In genomic region chr9:83043790-83044189, GRCm38 (mm10) we compare ENCODE assay signal across 18 mouse cellular contexts.
A peak's percentile ranks its signal among the peaks of the same experiment; 100 is the strongest.
DNase-seq lines count a peak whose midpoint lies in the region; ATAC-seq and TF ChIP-seq lines count a peak whose summit lies in the region.
"Had no signal": no experiment of that assay in that cellular context is flagged by ENCODE, and none has a peak within 500 bp of the region (broad histone marks: within the 10 kb centered on the region; RNA-seq: fewer than 3 reads in every experiment).

No protein-coding gene starts in this region.

- no peak for TF ChIP-seq CTCF in CH12.LX (conservative IDR thresholded peaks at IDR 0.05 in 1 of 2, IDR thresholded peaks at IDR 0.05 in 1 of 2; ENCODE audit: low read depth in 2 of 2, low read length in 2 of 2)
- no peak for TF ChIP-seq CTCF in cerebellum, adult 2 months (IDR thresholded peaks at IDR 0.05; ENCODE audit: borderline replicate concordance, insufficient read depth, low read depth, low read length)

- no peak for TF ChIP-seq RAD21 in CH12.LX (IDR thresholded peaks at IDR 0.05; ENCODE audit: low read depth, low read length)

- H3K79me2 ChIP-seq in CH12.LX (replicated peaks; ENCODE audit: control insufficient read depth, extremely low read depth, insufficient read depth, poor library complexity, severe bottlenecking): no peaks in the 10 kb centered on the region

- H3K9me3 ChIP-seq in midbrain, embryonic 11.5 days (ENCODE audit: control insufficient read depth, low read length): no peaks in the 10 kb centered on the region
- no peaks in the 10 kb centered on the region for H3K9me3 ChIP-seq in midbrain, embryonic 15.5 days
- no peaks in the 10 kb centered on the region for H3K9me3 ChIP-seq in CH12.LX (replicated peaks; ENCODE audit: low read length)
- H3K9me3 ChIP-seq: G1E had no signal

- TF ChIP-seq POLR2A in CH12.LX (IDR thresholded peaks at IDR 0.05; ENCODE audit: low read depth, low read length): no peak
- no peak for TF ChIP-seq POLR2A in cerebellum, adult 2 months (IDR thresholded peaks at IDR 0.05; ENCODE audit: borderline replicate concordance, insufficient read depth, low read length)

- ATAC-seq in midbrain, embryonic 11.5 days (ENCODE audit: low FRiP score): no peak
- no peak for ATAC-seq in midbrain, embryonic 15.5 days (replicated peaks)
- ATAC-seq: activated CD4-positive, CD25-positive, alpha-beta regulatory T cell, adult 4 months; CD4-positive, CD25-positive, alpha-beta regulatory T cell, adult 4 months; Patski had no signal

- H3K4me3 ChIP-seq in midbrain, embryonic 11.5 days (ENCODE audit: low read depth, low read length): no peak overlapping the region
- H3K4me3 ChIP-seq in midbrain, embryonic 15.5 days: no peak overlapping the region
- no peak overlapping the region for H3K4me3 ChIP-seq in CH12.LX (replicated peaks in 1 of 3; ENCODE audit: low read depth in 2 of 3, low read length in 2 of 3, poor library complexity in 1 of 3)
- no peak overlapping the region for H3K4me3 ChIP-seq in cerebellum, adult 2 months (replicated peaks; ENCODE audit: insufficient read depth, low read depth, low read length)

- no peaks in the 10 kb centered on the region for H3K36me3 ChIP-seq in midbrain, embryonic 11.5 days (ENCODE audit: control insufficient read depth, insufficient read depth, low read length)
- no peaks in the 10 kb centered on the region for H3K36me3 ChIP-seq in midbrain, embryonic 15.5 days (replicated peaks)
- H3K36me3 ChIP-seq in CH12.LX (replicated peaks in 1 of 2; ENCODE audit: control insufficient read depth in 1 of 2, insufficient read depth in 1 of 2, low read length in 1 of 2): no peaks in the 10 kb centered on the region
- H3K36me3 ChIP-seq: G1E had no signal

- no peak overlapping the region for H3K4me2 ChIP-seq in midbrain, embryonic 11.5 days
- H3K4me2 ChIP-seq in midbrain, embryonic 15.5 days: no peak overlapping the region
- peak overlapping the region; percentile 59 for H3K4me2 ChIP-seq in CH12.LX (ENCODE audit: insufficient read depth, low read depth, poor library complexity, severe bottlenecking)

- DNase-seq in midbrain, embryonic 11.5 days (ENCODE audit: low spot score, missing footprints): peak; percentile 17
- peak; percentile 49 for DNase-seq in CH12.LX (ENCODE audit: extremely low read depth)
- DNase-seq in cerebellum, adult 2 months: no peak
- DNase-seq: adrenal gland, adult 2 months; adrenal gland, adult 8-10 months; adrenal gland, postnatal 10 days; adrenal gland, postnatal 14 days; adrenal gland, postnatal 25 days; adrenal gland, postnatal 36 days; cerebellum, adult 11 months; cerebellum, adult 11-12 months; cerebellum, adult 18-20 months; cerebellum, adult 8-10 months had no signal

- H3K27ac ChIP-seq in midbrain, embryonic 11.5 days (ENCODE audit: low read depth, low read length): no peak overlapping the region
- H3K27ac ChIP-seq in midbrain, embryonic 15.5 days: no peak overlapping the region
- no peak overlapping the region for H3K27ac ChIP-seq in CH12.LX (ENCODE audit: insufficient read depth, low read depth)
- no peak overlapping the region for H3K27ac ChIP-seq in cerebellum, adult 2 months (ENCODE audit: insufficient read depth, low read length)

- peak; percentile 56; the same call in 1 of the 2 replicates for TF ChIP-seq EP300 in CH12.LX (IDR thresholded peaks at IDR 0.05; ENCODE audit: low read length)

- no peaks in the 10 kb centered on the region for H3K27me3 ChIP-seq in midbrain, embryonic 11.5 days (ENCODE audit: control insufficient read depth, insufficient read depth, low read length)
- no peaks in the 10 kb centered on the region for H3K27me3 ChIP-seq in midbrain, embryonic 15.5 days (replicated peaks)
- H3K27me3 ChIP-seq in CH12.LX (replicated peaks): no peaks in the 10 kb centered on the region
- no peaks in the 10 kb centered on the region for H3K27me3 ChIP-seq in cerebellum, adult 2 months (ENCODE audit: control insufficient read depth, insufficient read depth, low read length)
- H3K27me3 ChIP-seq: Patski had no signal

- in situ Hi-C loops in CH12.LX (cut with MboI; ENCODE audit: low pct_ligation_motif_present, low pct_unique_long_range_greater_than_20kb, low sequenced_read_pairs): no loop called here

- H3K9ac ChIP-seq in midbrain, embryonic 11.5 days (ENCODE audit: low read length): no peak overlapping the region
- H3K9ac ChIP-seq in midbrain, embryonic 15.5 days: no peak overlapping the region
- H3K9ac ChIP-seq in CH12.LX (ENCODE audit: insufficient read depth, low read depth): peak overlapping the region; percentile 32; the same call in 1 of the 2 replicates

- no peaks in the 10 kb centered on the region for H3K4me1 ChIP-seq in midbrain, embryonic 11.5 days (ENCODE audit: control insufficient read depth, insufficient read depth, low read length)
- no peaks in the 10 kb centered on the region for H3K4me1 ChIP-seq in midbrain, embryonic 15.5 days
- peaks cover 2 to 28% of the 10 kb centered on the region in 2 experiments; a peak in 3 of 4 replicates for H3K4me1 ChIP-seq in CH12.LX (ENCODE audit: control insufficient read depth in 1 of 2, insufficient read depth in 2 of 2)
- no peaks in the 10 kb centered on the region for H3K4me1 ChIP-seq in cerebellum, adult 2 months (ENCODE audit: control insufficient read depth, insufficient read depth, low read length)

- dilution Hi-C loops in CH12.LX (cut with MboI; ENCODE audit: extremely low pct_ligation_motif_present, extremely low pct_unique_long_range_greater_than_20kb, low sequenced_read_pairs): no loop called here

TF ChIP-seq in CH12.LX, 34 proteins besides CTCF, POLR2A, EP300 and RAD21:
- TF ChIP-seq IRF4 (IDR thresholded peaks at IDR 0.05; ENCODE audit: low read depth, low read length) (0 out of 2 replicates have a peak, but pooled peaks have one; percentile 29), ZNF384 (IDR thresholded peaks at IDR 0.05; ENCODE audit: low read depth, low read length) (peak; percentile 81), MEF2A (IDR thresholded peaks at IDR 0.05; ENCODE audit: borderline replicate concordance, low read depth, low read length) (no peak; the same call in 1 of the 2 replicates), BHLHE40 (IDR thresholded peaks at IDR 0.05; ENCODE audit: low read depth, low read length) (0 out of 2 replicates have a peak, but pooled peaks have one; percentile 41)

Comparison
In these comparisons a context has a peak if more than half of its experiments do, and no peak if none do; other contexts are left out.
1. DNase-seq: peak in midbrain, embryonic 11.5 days (single experiment) and CH12.LX (single experiment); none in cerebellum, adult 2 months (0 of 2).